Mouse (Mus musculus): ENCODE data around the gene Rap2a. TPM values are rescaled to one million over a fixed set of nuclear protein-coding genes. Genes with fewer than 3 reads are reported as not detected.
A peak's percentile ranks its signal among the peaks of the same experiment; 100 is the strongest.

Rap2a gene
- total and polyA plus RNA-seq, 3 experiments, result 8.5 to 9.3 (median 8.9) TPM

DNA sequence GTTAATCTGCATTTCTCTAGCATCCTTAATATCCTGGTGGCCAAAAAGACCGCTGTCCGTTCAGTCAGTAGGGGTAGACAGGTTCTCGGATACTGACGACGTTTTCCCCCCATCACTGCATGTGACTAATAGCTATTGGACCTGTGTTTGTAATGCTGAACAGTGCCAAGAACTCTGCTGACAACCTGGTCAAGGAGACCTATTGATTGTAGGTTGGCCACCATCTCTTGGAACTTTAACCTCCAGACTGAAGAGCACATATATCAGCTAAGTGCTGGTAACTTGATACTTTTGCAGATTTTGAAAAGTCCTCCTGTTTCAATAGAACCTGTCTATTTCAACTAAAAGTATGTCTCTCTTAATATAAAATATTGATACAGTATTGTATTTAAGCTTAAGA is 22.5 kb downstream of the Rap2a start:
- no peaks in the 10 kb centered on the region for H3K27me3 ChIP-seq (ENCODE audit: control insufficient read depth, insufficient read depth, low read length)
- DNase-seq, result no peak
- no peaks in the 10 kb centered on the region for H3K36me3 ChIP-seq (ENCODE audit: control insufficient read depth, insufficient read depth, low read length)
- peaks cover 3% of the 10 kb centered on the region for H3K79me2 ChIP-seq (replicated peaks; ENCODE audit: control insufficient read depth, insufficient read depth, low read length)
- H3K4me1 ChIP-seq (ENCODE audit: control insufficient read depth, insufficient read depth, low read length), result peaks cover 9% of the 10 kb centered on the region
- H3K27ac ChIP-seq, result no peak overlapping the region
- H3K9ac ChIP-seq (ENCODE audit: low read depth, low read length), result no peak overlapping the region
- WGBS, result 94% methylated on average over 5 of the region's 5 CpGs
- TF ChIP-seq EP300 (IDR thresholded peaks at IDR 0.05; ENCODE audit: insufficient read depth, low read depth, low read length), result no peak
- no peak for TF ChIP-seq POLR2A (IDR thresholded peaks at IDR 0.05; ENCODE audit: insufficient read depth, low read depth, low read length)
- no peak for TF ChIP-seq CTCF (IDR thresholded peaks at IDR 0.05)
- intact Hi-C loops (cut with DNase I), result no loop called here
- H3K4me3 ChIP-seq, result no peak overlapping the region

- H3K27ac ChIP-seq, result no peak overlapping the region
- H3K79me2 ChIP-seq (replicated peaks; ENCODE audit: control insufficient read depth, insufficient read depth, low read length), result no peaks in the 10 kb centered on the region; the same call in 1 of the 2 replicates
- 96% methylated on average over 12 of the region's 12 CpGs for WGBS
- DNase-seq, result no peak
- no peaks in the 10 kb centered on the region for H3K27me3 ChIP-seq (ENCODE audit: control insufficient read depth, insufficient read depth, low read length)
- intact Hi-C loops (cut with DNase I), result no loop called here
- peaks cover 4% of the 10 kb centered on the region for H3K4me1 ChIP-seq (ENCODE audit: control insufficient read depth, insufficient read depth, low read length)
- H3K36me3 ChIP-seq (ENCODE audit: control insufficient read depth, insufficient read depth, low read length), result no peaks in the 10 kb centered on the region
- no peak overlapping the region for H3K4me3 ChIP-seq
- TF ChIP-seq CTCF (IDR thresholded peaks at IDR 0.05) (no peak), POLR2A (IDR thresholded peaks at IDR 0.05; ENCODE audit: insufficient read depth, low read depth, low read length) (no peak), EP300 (IDR thresholded peaks at IDR 0.05; ENCODE audit: insufficient read depth, low read depth, low read length) (no peak)
- no peak overlapping the region for H3K9ac ChIP-seq (ENCODE audit: low read depth, low read length)
These were observed 25.4 kb downstream of the Rap2a start for GRCm38 (mm10) chr14:120503641-120504040.

DNA sequence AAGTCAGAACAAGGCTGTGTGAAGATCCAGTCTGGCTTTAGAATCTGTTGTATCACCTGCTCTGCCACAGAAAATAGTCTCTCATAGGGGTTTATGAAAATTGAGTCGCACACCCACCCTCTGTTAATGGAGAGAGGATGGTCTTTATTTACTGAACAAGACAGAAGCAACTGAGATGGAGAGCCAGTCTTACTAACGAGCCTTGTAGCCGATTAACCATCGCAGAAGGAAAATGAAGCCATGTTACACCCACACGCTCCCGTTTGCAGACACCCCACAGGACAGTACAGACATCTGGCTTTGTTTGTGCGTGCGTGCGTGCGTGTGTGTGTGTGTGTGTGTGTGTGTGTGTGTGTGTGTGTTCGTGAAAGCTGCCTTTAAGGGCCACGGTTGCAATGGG is 26.2 kb downstream of the Rap2a start:
- intact Hi-C loops (cut with DNase I), result no loop called here
- H3K4me1 ChIP-seq (ENCODE audit: control insufficient read depth, insufficient read depth, low read length), result peaks cover 4% of the 10 kb centered on the region
- no peak overlapping the region for H3K9ac ChIP-seq (ENCODE audit: low read depth, low read length)
- 87% methylated on average over 12 of the region's 12 CpGs for WGBS
- no peak for TF ChIP-seq CTCF (IDR thresholded peaks at IDR 0.05)
- TF ChIP-seq POLR2A (IDR thresholded peaks at IDR 0.05; ENCODE audit: insufficient read depth, low read depth, low read length), result no peak
- no peak for TF ChIP-seq EP300 (IDR thresholded peaks at IDR 0.05; ENCODE audit: insufficient read depth, low read depth, low read length)
- DNase-seq, result no peak
- no peaks in the 10 kb centered on the region for H3K36me3 ChIP-seq (ENCODE audit: control insufficient read depth, insufficient read depth, low read length)
- no peak overlapping the region for H3K27ac ChIP-seq
- no peaks in the 10 kb centered on the region for H3K27me3 ChIP-seq (ENCODE audit: control insufficient read depth, insufficient read depth, low read length)
- no peak overlapping the region for H3K4me3 ChIP-seq
- H3K79me2 ChIP-seq (replicated peaks; ENCODE audit: control insufficient read depth, insufficient read depth, low read length), result no peaks in the 10 kb centered on the region; the same call in 1 of the 2 replicates

GRCm38 (mm10) chr14:120504928-120505461 is 26.8 kb downstream of the Rap2a start:
- H3K27ac ChIP-seq, result no peak overlapping the region
- no peaks in the 10 kb centered on the region for H3K27me3 ChIP-seq (ENCODE audit: control insufficient read depth, insufficient read depth, low read length)
- no peak for DNase-seq
- no peaks in the 10 kb centered on the region; the same call in 1 of the 2 replicates for H3K79me2 ChIP-seq (replicated peaks; ENCODE audit: control insufficient read depth, insufficient read depth, low read length)
- intact Hi-C loops (cut with DNase I), result no loop called here
- no peaks in the 10 kb centered on the region for H3K36me3 ChIP-seq (ENCODE audit: control insufficient read depth, insufficient read depth, low read length)
- no peak overlapping the region for H3K4me3 ChIP-seq
- 84% methylated on average over 18 of the region's 18 CpGs for WGBS
- no peaks in the 10 kb centered on the region; the same call in none of the 2 replicates for H3K4me1 ChIP-seq (ENCODE audit: control insufficient read depth, insufficient read depth, low read length)
- no peak for TF ChIP-seq EP300 (IDR thresholded peaks at IDR 0.05; ENCODE audit: insufficient read depth, low read depth, low read length)
- no peak for TF ChIP-seq POLR2A (IDR thresholded peaks at IDR 0.05; ENCODE audit: insufficient read depth, low read depth, low read length)
- TF ChIP-seq CTCF (IDR thresholded peaks at IDR 0.05), result no peak
- H3K9ac ChIP-seq (ENCODE audit: low read depth, low read length), result no peak overlapping the region

- intact Hi-C loops (cut with DNase I), result no loop called here
- DNase-seq, result no peak
- no peak overlapping the region for H3K27ac ChIP-seq
- 97% methylated on average over 6 of the region's 6 CpGs for WGBS
- no peaks in the 10 kb centered on the region; the same call in 1 of the 2 replicates for H3K79me2 ChIP-seq (replicated peaks; ENCODE audit: control insufficient read depth, insufficient read depth, low read length)
- no peak for TF ChIP-seq EP300 (IDR thresholded peaks at IDR 0.05; ENCODE audit: insufficient read depth, low read depth, low read length)
- no peak for TF ChIP-seq CTCF (IDR thresholded peaks at IDR 0.05)
- TF ChIP-seq POLR2A (IDR thresholded peaks at IDR 0.05; ENCODE audit: insufficient read depth, low read depth, low read length), result no peak
- no peak overlapping the region for H3K4me3 ChIP-seq
- H3K9ac ChIP-seq (ENCODE audit: low read depth, low read length), result no peak overlapping the region
- no peaks in the 10 kb centered on the region for H3K27me3 ChIP-seq (ENCODE audit: control insufficient read depth, insufficient read depth, low read length)
- H3K36me3 ChIP-seq (ENCODE audit: control insufficient read depth, insufficient read depth, low read length), result no peaks in the 10 kb centered on the region
- H3K4me1 ChIP-seq (ENCODE audit: control insufficient read depth, insufficient read depth, low read length), result no peaks in the 10 kb centered on the region
These were observed 27.7 kb downstream of the Rap2a start for GRCm38 (mm10) chr14:120505918-120506317.

GRCm38 (mm10) chr14:120507516-120507915 is 29.3 kb downstream of the Rap2a start:
- no peaks in the 10 kb centered on the region for H3K79me2 ChIP-seq (replicated peaks; ENCODE audit: control insufficient read depth, insufficient read depth, low read length)
- no peaks in the 10 kb centered on the region for H3K36me3 ChIP-seq (ENCODE audit: control insufficient read depth, insufficient read depth, low read length)
- H3K27me3 ChIP-seq (ENCODE audit: control insufficient read depth, insufficient read depth, low read length), result no peaks in the 10 kb centered on the region
- no peak overlapping the region for H3K27ac ChIP-seq
- intact Hi-C loops (cut with DNase I), result no loop called here
- TF ChIP-seq EP300 (IDR thresholded peaks at IDR 0.05; ENCODE audit: insufficient read depth, low read depth, low read length) (no peak), CTCF (IDR thresholded peaks at IDR 0.05) (no peak), POLR2A (IDR thresholded peaks at IDR 0.05; ENCODE audit: insufficient read depth, low read depth, low read length) (no peak)
- no peak overlapping the region for H3K9ac ChIP-seq (ENCODE audit: low read depth, low read length)
- WGBS, result 15% methylated on average over 12 of the region's 12 CpGs
- peak in 1 of 2 experiments; percentile 21 for DNase-seq
- H3K4me3 ChIP-seq, result no peak overlapping the region
- no peaks in the 10 kb centered on the region; the same call in 1 of the 2 replicates for H3K4me1 ChIP-seq (ENCODE audit: control insufficient read depth, insufficient read depth, low read length)
